Mouse (Mus musculus) neural tube, embryonic 15.5 days (tissue): ENCODE measurements at regions not wholly inside any gene's neighbourhood (a gene's known extent, or its start where the extent isn't known, plus 50 kb on each side); places are given as distances from the start of the nearest gene placed in this dataset.

Experiments used
- ATAC-seq: fragments of 200-750 bp; cut with Nextera tagmentation; 2 replicates; pipeline ENCODE4 v1.8.0; 2017; ENCODE audit warnings: mild to moderate bottlenecking, moderate TSS enrichment, moderate library complexity; ENCODE audit not compliant: low FRiP score
- H3K27ac ChIP-seq: fragments of 300-500 bp; sonication (generic); replicated peaks from 2 replicates; pipeline ENCODE4 v1.5.1; 2015; ENCODE audit warnings: mild to moderate bottlenecking, inconsistent platforms
- H3K27me3 ChIP-seq: fragments of 300-500 bp; sonication (generic); replicated peaks from 2 replicates; pipeline ENCODE4 v1.6.1; 2015; ENCODE audit warnings: inconsistent platforms
- H3K36me3 ChIP-seq: fragments of 300-500 bp; sonication (generic); 2 replicates; pipeline ENCODE4 v1.6.1; 2015; ENCODE audit warnings: inconsistent platforms
- H3K4me1 ChIP-seq: fragments of 300-500 bp; sonication (generic); 2 replicates; pipeline ENCODE4 v1.6.1; 2015; ENCODE audit warnings: inconsistent platforms
- H3K4me2 ChIP-seq: fragments of 300-500 bp; sonication (generic); 2 replicates; pipeline ENCODE4 v1.6.1; 2015; ENCODE audit warnings: inconsistent platforms, mild to moderate bottlenecking, moderate library complexity
- H3K4me3 ChIP-seq: fragments of 300-500 bp; sonication (generic); replicated peaks from 2 replicates; pipeline ENCODE4 v1.5.1; 2015; ENCODE audit warnings: mild to moderate bottlenecking, inconsistent platforms
- H3K9ac ChIP-seq: fragments of 300-500 bp; sonication (generic); replicated peaks from 2 replicates; pipeline ENCODE4 v1.6.1; 2015; ENCODE audit warnings: mild to moderate bottlenecking, inconsistent platforms
- H3K9me3 ChIP-seq: fragments of 300-500 bp; sonication (generic); replicated peaks from 2 replicates; pipeline ENCODE4 v1.6.1; 2016; ENCODE audit warnings: inconsistent platforms
- WGBS: fragments of 180-500 bp; shearing (Covaris S2); methylation state at CpG from one replicate; pipeline ENCODE4 v1.1.7; 2015; ENCODE audit warnings: mixed read lengths; 5-methylcytosine and 5-hydroxymethylcytosine counted together

DNA sequence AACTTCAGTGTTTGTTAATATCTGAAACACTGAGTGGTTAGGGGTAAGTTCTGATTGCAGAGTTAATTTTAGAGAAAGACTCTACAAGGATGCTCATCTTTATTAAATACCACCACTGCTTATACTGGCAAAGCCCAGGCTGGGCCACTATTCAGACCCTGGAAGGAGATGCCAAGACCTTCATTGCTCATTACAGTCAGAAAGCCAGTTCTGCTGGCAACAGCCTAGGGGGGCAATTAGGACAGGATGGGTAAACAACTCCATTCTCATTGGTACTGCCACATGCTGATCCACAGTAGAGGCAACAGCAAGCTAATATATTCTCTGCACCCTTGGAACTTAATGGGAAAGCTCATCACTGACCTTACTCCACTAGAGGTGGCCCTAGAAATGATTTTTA, 568.5 kb downstream of the Efnb2 start:
- Histone ChIP-seq H3K4me1 (no peaks in the 10 kb centered on the region), H3K9ac (no peak overlapping the region), H3K27me3 (no peaks in the 10 kb centered on the region), H3K27ac (no peak overlapping the region), H3K9me3 (no peaks in the 10 kb centered on the region), H3K36me3 (no peaks in the 10 kb centered on the region), H3K4me3 (no peak overlapping the region), H3K4me2 (no peak overlapping the region)
- no peak for ATAC-seq

DNA sequence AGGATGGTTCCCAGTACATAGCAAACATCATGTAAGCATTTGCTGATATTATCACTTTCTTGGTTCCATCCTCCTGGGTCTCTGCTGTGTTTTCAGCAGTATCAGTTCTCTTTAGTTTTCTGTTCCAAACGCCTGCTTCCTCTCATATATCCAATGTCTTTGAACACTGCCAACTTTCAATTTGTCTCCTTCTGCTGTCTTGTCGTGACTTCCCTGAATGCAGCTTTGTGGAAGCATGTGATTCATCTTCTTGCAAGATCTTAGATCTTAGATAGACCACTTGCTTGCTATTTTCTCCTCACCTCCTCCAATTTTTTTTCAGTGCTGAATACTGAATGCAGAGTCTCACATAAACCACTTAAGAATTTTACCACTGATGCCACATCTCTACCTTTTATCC, 576.4 kb downstream of the Efnb2 start:
- Histone ChIP-seq H3K27me3 (no peaks in the 10 kb centered on the region), H3K36me3 (no peaks in the 10 kb centered on the region), H3K9me3 (no peaks in the 10 kb centered on the region), H3K4me1 (no peaks in the 10 kb centered on the region), H3K27ac (no peak overlapping the region), H3K4me3 (no peak overlapping the region), H3K9ac (no peak overlapping the region), H3K4me2 (no peak overlapping the region)
- no peak for ATAC-seq
- WGBS = 84% methylated on average over 2 of the region's 2 CpGs

DNA sequence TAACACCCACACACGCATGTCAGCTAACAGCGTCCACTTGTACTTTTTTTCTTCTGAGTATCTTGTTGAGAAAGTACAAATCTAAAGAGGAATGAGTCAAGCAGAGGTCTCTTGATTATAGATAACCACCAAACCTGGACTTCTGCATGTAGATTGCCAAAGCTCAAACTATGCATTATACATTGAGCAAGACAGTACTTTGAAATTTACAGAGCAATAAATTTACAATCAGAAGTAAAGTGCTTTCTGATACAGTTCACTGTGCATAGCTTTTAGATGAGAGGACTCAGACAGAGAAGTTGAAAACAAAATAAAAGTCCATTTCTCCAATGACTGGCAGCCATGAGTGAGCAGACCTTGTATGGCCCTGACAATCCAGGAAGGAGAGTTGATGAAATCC, 597.0 kb downstream of the Efnb2 start:
- Histone ChIP-seq H3K9me3 (no peaks in the 10 kb centered on the region), H3K27ac (no peak overlapping the region), H3K4me1 (no peaks in the 10 kb centered on the region), H3K27me3 (no peaks in the 10 kb centered on the region), H3K36me3 (no peaks in the 10 kb centered on the region), H3K4me3 (no peak overlapping the region), H3K9ac (no peak overlapping the region), H3K4me2 (no peak overlapping the region)
- 99% methylated on average over 2 of the region's 2 CpGs for WGBS
- ATAC-seq = no peak

DNA sequence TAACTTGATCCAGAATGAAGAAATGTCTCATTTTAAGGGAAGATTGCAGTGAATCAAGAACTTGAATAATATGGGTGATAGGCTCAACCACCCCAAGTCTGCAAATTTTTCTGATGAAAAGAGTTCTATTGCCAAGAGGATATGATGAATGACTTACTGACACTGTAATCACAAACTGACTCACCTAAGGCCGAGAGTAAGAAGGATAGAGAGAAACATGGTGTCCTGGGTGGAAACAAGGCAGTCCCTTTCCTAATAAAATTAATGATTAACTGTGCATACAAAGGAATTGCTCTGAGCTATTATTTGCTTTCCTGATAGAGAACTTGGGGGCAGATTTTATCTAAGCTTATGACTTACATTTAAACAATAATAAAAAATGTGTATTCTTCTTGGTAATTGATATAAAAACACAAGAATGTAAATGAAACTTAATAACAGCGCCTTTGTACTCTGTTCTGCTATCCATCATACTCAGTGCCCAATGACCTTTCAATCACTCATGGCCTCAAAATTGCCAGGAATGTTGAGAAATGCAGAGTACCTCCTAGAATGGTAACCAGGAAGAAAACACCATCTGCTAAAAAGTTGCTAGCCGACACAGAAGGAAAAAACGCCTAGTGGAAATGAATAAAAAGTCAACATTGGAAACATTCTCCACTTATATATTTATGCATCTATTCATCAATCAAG, 606.7 kb downstream of the Efnb2 start:
- H3K27ac ChIP-seq = no peak overlapping the region
- no peak overlapping the region for H3K4me2 ChIP-seq
- no peak overlapping the region for H3K9ac ChIP-seq
- H3K4me1 ChIP-seq = peaks cover 8% of the 10 kb centered on the region
- H3K27me3 ChIP-seq = no peaks in the 10 kb centered on the region
- 79% methylated on average over 4 of the region's 4 CpGs for WGBS
- H3K36me3 ChIP-seq = no peaks in the 10 kb centered on the region
- no peak for ATAC-seq
- H3K4me3 ChIP-seq = no peak overlapping the region
- H3K9me3 ChIP-seq = no peaks in the 10 kb centered on the region

GRCm38 (mm10) chr8:8051186-8051585, 609.9 kb downstream of the Efnb2 start:
- no peak for ATAC-seq
- WGBS = 37% methylated on average over 3 of the region's 3 CpGs
- H3K27ac ChIP-seq = no peak overlapping the region

GRCm38 (mm10) chr8:8050778-8051177, 610.3 kb downstream of the Efnb2 start:
- Histone ChIP-seq H3K27me3 (no peaks in the 10 kb centered on the region), H3K4me1 (peaks cover 8% of the 10 kb centered on the region), H3K36me3 (no peaks in the 10 kb centered on the region), H3K9me3 (no peaks in the 10 kb centered on the region), H3K4me3 (no peak overlapping the region), H3K9ac (no peak overlapping the region), H3K27ac (no peak overlapping the region), H3K4me2 (no peak overlapping the region)
- 53% methylated on average over 3 of the region's 3 CpGs for WGBS
- no peak for ATAC-seq

More at GRCm38 (mm10) chr8:8051186-8051585, 609.9 kb downstream of the Efnb2 start:
- H3K9ac ChIP-seq = no peak overlapping the region
- H3K4me2 ChIP-seq = no peak overlapping the region
- no peaks in the 10 kb centered on the region for H3K27me3 ChIP-seq
- no peak overlapping the region for H3K4me3 ChIP-seq
- H3K9me3 ChIP-seq = no peaks in the 10 kb centered on the region
- peaks cover 8% of the 10 kb centered on the region for H3K4me1 ChIP-seq
- H3K36me3 ChIP-seq = no peaks in the 10 kb centered on the region

DNA sequence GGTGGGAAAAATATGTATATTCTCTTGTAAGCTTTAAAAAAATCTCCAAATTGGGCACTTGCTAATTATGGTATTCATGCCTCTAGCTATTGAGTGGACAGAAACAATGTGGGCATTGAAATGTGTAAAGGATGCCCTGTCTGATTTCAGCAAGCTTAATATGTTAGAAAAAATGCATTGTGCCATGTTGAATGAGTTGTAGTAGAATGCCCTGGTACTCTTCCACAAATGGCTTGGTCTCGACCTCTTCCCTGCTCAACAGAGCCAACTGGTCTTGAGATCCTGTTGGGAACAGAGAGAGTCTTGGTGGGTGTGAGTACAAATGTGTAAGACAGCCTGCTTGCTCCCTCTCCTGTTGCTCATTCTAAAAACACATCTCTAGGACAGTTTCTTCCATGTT, 616.1 kb downstream of the Efnb2 start:
- H3K9me3 ChIP-seq = no peaks in the 10 kb centered on the region
- 69% methylated on average over 1 of the region's 1 CpGs for WGBS
- H3K4me2 ChIP-seq = no peak overlapping the region
- no peaks in the 10 kb centered on the region for H3K36me3 ChIP-seq
- H3K27me3 ChIP-seq = no peaks in the 10 kb centered on the region
- H3K9ac ChIP-seq = no peak overlapping the region
- no peak overlapping the region for H3K4me3 ChIP-seq
- no peak for ATAC-seq
- H3K27ac ChIP-seq = no peak overlapping the region
- no peaks in the 10 kb centered on the region for H3K4me1 ChIP-seq

DNA sequence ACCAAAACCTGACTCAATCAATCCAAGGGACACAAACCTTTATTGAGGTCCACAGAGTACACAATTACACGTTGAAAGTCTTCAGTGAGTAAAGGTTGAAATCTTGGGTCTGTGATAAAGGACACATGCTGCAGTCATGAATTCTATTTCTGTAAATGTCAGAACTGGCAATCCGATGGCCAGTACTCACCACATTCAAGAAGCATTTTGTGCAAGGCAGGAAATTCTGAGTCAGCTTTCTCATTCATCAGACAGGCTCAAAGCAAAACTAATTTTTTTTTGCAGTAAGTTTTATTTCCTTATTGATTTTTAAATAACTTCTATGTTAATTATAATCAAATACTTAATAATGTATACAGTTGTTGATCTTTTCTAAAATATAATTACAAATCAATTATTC, 616.7 kb downstream of the Efnb2 start:
- Histone ChIP-seq H3K27ac (no peak overlapping the region), H3K9me3 (no peaks in the 10 kb centered on the region), H3K27me3 (no peaks in the 10 kb centered on the region), H3K36me3 (no peaks in the 10 kb centered on the region), H3K4me3 (no peak overlapping the region), H3K4me1 (no peaks in the 10 kb centered on the region), H3K9ac (no peak overlapping the region), H3K4me2 (no peak overlapping the region)
- ATAC-seq = no peak
- WGBS = 82% methylated on average over 2 of the region's 2 CpGs

DNA sequence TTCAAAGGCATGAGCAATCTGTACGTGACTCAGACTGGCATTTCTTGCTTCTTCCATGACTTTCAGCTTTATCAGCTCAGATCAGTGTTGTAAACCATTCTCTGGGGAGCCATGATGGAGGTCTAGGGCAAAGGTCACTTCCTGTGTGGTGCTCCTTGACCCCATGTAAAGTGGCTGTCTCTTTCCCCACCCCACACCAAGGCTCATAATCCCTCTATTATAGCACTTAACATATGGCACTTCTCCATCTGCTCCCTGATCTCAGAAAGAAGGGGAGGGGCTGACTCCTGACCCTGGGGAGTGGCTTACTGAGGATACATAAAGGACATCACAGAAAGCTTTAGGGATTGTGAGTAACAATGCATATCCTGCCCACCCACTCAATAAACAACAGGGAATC, 623.1 kb downstream of the Efnb2 start:
- WGBS = 57% methylated on average over 1 of the region's 1 CpGs
- ATAC-seq = no peak

DNA sequence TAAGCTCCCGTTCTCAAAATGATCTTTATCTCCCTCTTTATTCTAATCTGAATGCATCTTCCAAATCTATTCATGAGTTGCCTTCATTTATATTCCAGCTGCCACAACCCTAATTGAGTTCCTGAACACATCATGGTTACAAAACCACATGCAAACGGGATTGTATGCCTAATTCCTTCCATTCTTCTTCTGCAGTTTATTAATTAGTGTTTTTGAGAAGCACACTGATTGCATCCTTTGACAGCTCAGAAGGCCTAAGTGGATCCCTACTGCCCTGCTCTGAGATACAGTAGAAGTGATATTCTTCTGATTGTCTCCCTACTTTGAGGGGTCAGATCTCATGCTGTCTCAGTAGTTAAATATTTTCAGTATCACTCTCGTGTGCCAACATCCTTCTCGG, 649.9 kb downstream of the Efnb2 start:
- H3K4me2 ChIP-seq = no peak overlapping the region
- 75% methylated on average over 4 of the region's 4 CpGs for WGBS

More for the DNA sequence above, 623.1 kb downstream of the Efnb2 start:
- no peaks in the 10 kb centered on the region for H3K27me3 ChIP-seq
- H3K4me3 ChIP-seq = no peak overlapping the region
- no peaks in the 10 kb centered on the region for H3K36me3 ChIP-seq
- H3K9me3 ChIP-seq = no peaks in the 10 kb centered on the region
- H3K4me1 ChIP-seq = no peaks in the 10 kb centered on the region
- H3K9ac ChIP-seq = no peak overlapping the region
- no peak overlapping the region for H3K4me2 ChIP-seq
- no peak overlapping the region for H3K27ac ChIP-seq

GRCm38 (mm10) chr8:7994905-7995304, 666.1 kb downstream of the Efnb2 start:
- H3K4me3 ChIP-seq = no peak overlapping the region
- H3K4me2 ChIP-seq = no peak overlapping the region
- 60% methylated on average over 2 of the region's 2 CpGs for WGBS
- no peaks in the 10 kb centered on the region for H3K4me1 ChIP-seq
- H3K9ac ChIP-seq = no peak overlapping the region
- no peak for ATAC-seq
- H3K36me3 ChIP-seq = no peaks in the 10 kb centered on the region
- H3K9me3 ChIP-seq = no peaks in the 10 kb centered on the region
- no peaks in the 10 kb centered on the region for H3K27me3 ChIP-seq
- H3K27ac ChIP-seq = no peak overlapping the region

More for the DNA sequence above, 649.9 kb downstream of the Efnb2 start:
- Histone ChIP-seq H3K4me1 (no peaks in the 10 kb centered on the region), H3K9ac (no peak overlapping the region), H3K9me3 (no peaks in the 10 kb centered on the region), H3K27me3 (no peaks in the 10 kb centered on the region), H3K4me3 (no peak overlapping the region), H3K36me3 (no peaks in the 10 kb centered on the region), H3K27ac (no peak overlapping the region)
- no peak for ATAC-seq

DNA sequence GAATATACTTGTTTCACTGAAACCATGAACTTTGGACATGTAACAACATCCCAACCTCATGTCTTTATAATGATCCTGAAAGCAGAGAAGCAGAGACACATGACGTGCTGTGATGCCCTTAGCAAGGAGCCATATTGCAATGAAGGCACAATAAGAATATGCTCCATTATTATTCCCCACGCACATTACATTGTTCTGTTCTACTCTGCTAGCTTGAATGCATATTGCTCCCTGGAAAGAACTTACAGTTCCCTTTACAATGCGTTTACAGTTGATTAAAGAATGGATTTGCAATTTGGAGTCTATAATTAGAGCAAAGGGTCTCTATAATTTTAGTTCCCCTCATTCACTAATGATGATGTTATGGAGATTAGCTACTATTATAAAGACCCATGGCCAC, 672.2 kb downstream of the Efnb2 start:
- H3K4me1 ChIP-seq = no peaks in the 10 kb centered on the region
- ATAC-seq = peak; percentile 81
- H3K9ac ChIP-seq = no peak overlapping the region
- no peaks in the 10 kb centered on the region for H3K9me3 ChIP-seq
- H3K36me3 ChIP-seq = no peaks in the 10 kb centered on the region
- 51% methylated on average over 3 of the region's 3 CpGs for WGBS
- no peak overlapping the region for H3K4me2 ChIP-seq
- no peak overlapping the region for H3K4me3 ChIP-seq
- H3K27ac ChIP-seq = no peak overlapping the region
- no peaks in the 10 kb centered on the region for H3K27me3 ChIP-seq

DNA sequence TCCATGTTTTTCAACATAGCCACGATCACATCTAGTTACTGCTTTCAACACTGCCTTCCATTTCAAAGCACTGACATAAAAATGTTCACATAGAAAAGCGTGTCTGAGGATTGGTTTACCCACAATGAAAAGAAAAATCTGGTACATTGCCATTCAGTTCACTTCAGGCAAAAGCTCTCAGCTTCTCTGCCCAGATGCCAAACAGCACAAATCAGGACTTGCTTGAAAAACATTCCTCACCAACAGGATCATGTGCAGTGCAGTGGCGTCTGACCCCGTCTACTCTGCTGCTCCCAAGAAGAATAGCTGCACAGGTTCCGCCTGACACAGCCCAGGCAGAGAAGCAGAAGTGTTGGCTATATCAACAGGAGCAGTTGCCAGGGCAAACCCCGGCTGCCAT, 684.0 kb downstream of the Efnb2 start:
- Histone ChIP-seq H3K9ac (no peak overlapping the region), H3K4me2 (no peak overlapping the region), H3K36me3 (no peaks in the 10 kb centered on the region), H3K27ac (no peak overlapping the region), H3K4me3 (no peak overlapping the region), H3K9me3 (no peaks in the 10 kb centered on the region), H3K27me3 (no peaks in the 10 kb centered on the region), H3K4me1 (no peaks in the 10 kb centered on the region)
- no peak for ATAC-seq
- 77% methylated on average over 6 of the region's 6 CpGs for WGBS
